Mouse (Mus musculus) embryo, embryonic 10 days (tissue): Measurements from ENCODE around the gene Hyal3.
"Not testable (repeated sequence)": the region's sequence is repeated elsewhere in the genome, so short reads cannot be mapped to it uniquely, and the experiment has no call there.

Experiments used
- DNase-seq: peaks from one replicate; pipeline ENCODE4 v3.0.0-alpha.2; 2015; ENCODE audit warnings: low spot score

The Hyal3 gene

GRCm38 (mm10) chr9:107571534-107572326 lies 8.9 kb upstream of the Hyal3 start:
- DNase-seq: no peak

- no peak for DNase-seq
Measured at GRCm38 (mm10) chr9:107572327-107572662, 8.3 kb upstream of the Hyal3 start.

- DNase-seq: not testable (repeated sequence)
Measured at GRCm38 (mm10) chr9:107573774-107574173, 6.8 kb upstream of the Hyal3 start.

GRCm38 (mm10) chr9:107575579-107576356 lies 4.8 kb upstream of the Hyal3 start:
- DNase-seq: no peak

GRCm38 (mm10) chr9:107576357-107577107 lies 4.1 kb upstream of the Hyal3 start, which contains the start of gene Hyal1:
Gene Hyal1, plus strand, starts transcription at chr9:107576927.
- DNase-seq: peak; percentile 86

- DNase-seq: no peak
Measured at GRCm38 (mm10) chr9:107577871-107578270, 2.7 kb upstream of the Hyal3 start.

- DNase-seq: no peak
Measured at GRCm38 (mm10) chr9:107578587-107578986, 2.0 kb upstream of the Hyal3 start, which contains the start of gene Naa80. Gene Naa80, plus strand, starts transcription at chr9:107578887.

GRCm38 (mm10) chr9:107579023-107579900 lies 1.4 kb upstream of the Hyal3 start:
- no peak for DNase-seq

- no peak for DNase-seq
Measured at GRCm38 (mm10) chr9:107581584-107581983, 966 bp downstream of the Hyal3 start.

- no peak for DNase-seq
Measured at GRCm38 (mm10) chr9:107582509-107583062, 2.0 kb downstream of the Hyal3 start.

GRCm38 (mm10) chr9:107583174-107583573 lies 2.6 kb downstream of the Hyal3 start:
- DNase-seq: no peak

- DNase-seq: no peak
Measured at GRCm38 (mm10) chr9:107586504-107586903, 5.9 kb downstream of the Hyal3 start.

- peak; percentile 100 for DNase-seq
Measured at GRCm38 (mm10) chr9:107586974-107587832, 6.6 kb downstream of the Hyal3 start, which contains the start of gene Ifrd2. Gene Ifrd2, plus strand, starts transcription at chr9:107587642.

GRCm38 (mm10) chr9:107587833-107588639 lies 7.4 kb downstream of the Hyal3 start:
- DNase-seq: peak; percentile 80

GRCm38 (mm10) chr9:107590058-107590772 lies 9.6 kb downstream of the Hyal3 start:
- no peak for DNase-seq

GRCm38 (mm10) chr9:107590773-107591060 lies 10.1 kb downstream of the Hyal3 start:
- no peak for DNase-seq

GRCm38 (mm10) chr9:107593101-107593976 lies 12.7 kb downstream of the Hyal3 start:
- no peak for DNase-seq
